Mouse (Mus musculus) limb, embryonic 14.5 days (tissue): ENCODE measurements at regions not wholly inside any gene's neighbourhood (a gene's known extent, or its start where the extent isn't known, plus 50 kb on each side); places are given as distances from the start of the nearest gene placed in this dataset.

Source experiments
- ATAC-seq: fragments of 200-750 bp; cut with Nextera tagmentation; 2 replicates; pipeline ENCODE4 v1.8.0; 2017; ENCODE audit warnings: low read depth, moderate number of reproducible peaks, moderate TSS enrichment; ENCODE audit not compliant: low FRiP score
- DNase-seq: peaks from one replicate; pipeline ENCODE4 v3.0.0-alpha.2; 2015; ENCODE audit warnings: low spot score
- H3K27ac ChIP-seq: fragments of 300-500 bp; sonication (generic); replicated peaks from 2 replicates; pipeline ENCODE4 v1.5.1; 2014; ENCODE audit warnings: low read depth, mild to moderate bottlenecking, low read length, moderate library complexity, mixed read lengths
- H3K27me3 ChIP-seq: fragments of 300-500 bp; sonication (generic); 2 replicates; pipeline ENCODE4 v1.6.1; 2014; ENCODE audit warnings: low read length, mixed read lengths; ENCODE audit not compliant: control insufficient read depth, insufficient read depth
- H3K36me3 ChIP-seq: fragments of 300-500 bp; sonication (generic); 2 replicates; pipeline ENCODE4 v1.6.1; 2014; ENCODE audit warnings: mild to moderate bottlenecking, low read length, moderate library complexity, mixed read lengths; ENCODE audit not compliant: control insufficient read depth, insufficient read depth
- H3K4me1 ChIP-seq: fragments of 300-500 bp; sonication (generic); 2 replicates; pipeline ENCODE4 v1.6.1; 2014; ENCODE audit warnings: antibody characterized with exemption, low read length, mixed read lengths; ENCODE audit not compliant: control insufficient read depth, insufficient read depth
- H3K4me2 ChIP-seq: fragments of 300-500 bp; sonication (generic); replicated peaks from 2 replicates; pipeline ENCODE4 v1.6.1; 2014; ENCODE audit warnings: low read depth, mild to moderate bottlenecking, low read length, moderate library complexity; ENCODE audit not compliant: severe bottlenecking
- H3K4me3 ChIP-seq: fragments of 300-500 bp; sonication (generic); replicated peaks from 2 replicates; pipeline ENCODE4 v1.5.1; 2014; ENCODE audit warnings: low read length
- H3K9ac ChIP-seq: fragments of 300-500 bp; sonication (generic); 2 replicates; pipeline ENCODE4 v1.6.1; 2014; ENCODE audit warnings: mild to moderate bottlenecking, low read depth, low read length, moderate library complexity; ENCODE audit not compliant: severe bottlenecking
- H3K9me3 ChIP-seq: fragments of 300-500 bp; sonication (generic); 2 replicates; pipeline ENCODE4 v1.6.1; 2016; ENCODE audit warnings: low read length; ENCODE audit not compliant: control insufficient read depth
- POLR2A ChIP-seq: fragments of 200-500 bp; IDR thresholded peaks from 2 replicates; pipeline ENCODE4 v1.8.0; 2012; ENCODE audit warnings: inconsistent platforms, mild to moderate bottlenecking, moderate library complexity, borderline replicate concordance; ENCODE audit not compliant: insufficient read depth, insufficient read length; ENCODE audit errors: extremely low read depth
- WGBS: fragments of 180-500 bp; shearing (Covaris S2); extraction: QIAGEN DNeasy Blood & Tissue Kit; methylation state at CpG from one replicate; pipeline ENCODE4 v1.1.7; 2014; 5-methylcytosine and 5-hydroxymethylcytosine counted together

- no peak for TF ChIP-seq POLR2A
- Histone ChIP-seq H3K9ac (no peak overlapping the region), H3K27ac (no peak overlapping the region), H3K4me1 (no peaks in the 10 kb centered on the region), H3K4me2 (no peak overlapping the region), H3K4me3 (no peak overlapping the region), H3K36me3 (no peaks in the 10 kb centered on the region), H3K27me3 (no peaks in the 10 kb centered on the region), H3K9me3 (no peaks in the 10 kb centered on the region)
- WGBS = 86% methylated on average over 1 of the region's 1 CpGs
- ATAC-seq = no peak
- DNase-seq = no peak
Observed at GRCm38 (mm10) chr2:51799856-51800255, 135.1 kb downstream of the Rbm43 start.

GRCm38 (mm10) chr2:51822976-51823375, 112.0 kb downstream of the Rbm43 start:
- no peaks in the 10 kb centered on the region for H3K36me3 ChIP-seq
- 0 out of 2 replicates have a peak, but pooled peaks cover 3% of the 10 kb centered on the region for H3K4me1 ChIP-seq
- WGBS = 57% methylated on average over 2 of the region's 2 CpGs
- no peak for TF ChIP-seq POLR2A
- H3K9me3 ChIP-seq = no peaks in the 10 kb centered on the region
- ATAC-seq = no peak
- no peak overlapping the region for H3K4me3 ChIP-seq
- no peak overlapping the region for H3K4me2 ChIP-seq
- DNase-seq = no peak
- H3K27me3 ChIP-seq = no peaks in the 10 kb centered on the region
- no peak overlapping the region for H3K27ac ChIP-seq
- no peak overlapping the region for H3K9ac ChIP-seq

GRCm38 (mm10) chr2:51830286-51830944, 104.5 kb downstream of the Rbm43 start:
- TF ChIP-seq POLR2A = no peak
- peak; percentile 80 for DNase-seq
- peaks cover 4% of the 10 kb centered on the region; the same call in 1 of the 2 replicates for H3K4me1 ChIP-seq
- H3K27me3 ChIP-seq = no peaks in the 10 kb centered on the region
- H3K4me2 ChIP-seq = no peak overlapping the region
- no peaks in the 10 kb centered on the region for H3K36me3 ChIP-seq
- no peak overlapping the region for H3K4me3 ChIP-seq
- WGBS = 35% methylated on average over 7 of the region's 7 CpGs
- H3K27ac ChIP-seq = no peak overlapping the region
- no peak overlapping the region for H3K9ac ChIP-seq
- no peak; the same call in 1 of the 2 replicates for ATAC-seq
- no peaks in the 10 kb centered on the region for H3K9me3 ChIP-seq

- ATAC-seq (no peak), DNase-seq (no peak)
- Histone ChIP-seq H3K36me3 (no peaks in the 10 kb centered on the region), H3K27me3 (no peaks in the 10 kb centered on the region), H3K4me3 (no peak overlapping the region), H3K4me1 (peaks cover 2% of the 10 kb centered on the region; the same call in 1 of the 2 replicates), H3K4me2 (no peak overlapping the region), H3K27ac (no peak overlapping the region), H3K9ac (no peak overlapping the region), H3K9me3 (no peaks in the 10 kb centered on the region)
- TF ChIP-seq POLR2A = no peak
- 84% methylated on average over 9 of the region's 9 CpGs for WGBS
Observed at GRCm38 (mm10) chr2:51830965-51831720, 103.8 kb downstream of the Rbm43 start.

- no peaks in the 10 kb centered on the region for H3K4me1 ChIP-seq
- TF ChIP-seq POLR2A = no peak
- H3K9ac ChIP-seq = no peak overlapping the region
- DNase-seq (no peak), ATAC-seq (no peak)
- no peak overlapping the region for H3K27ac ChIP-seq
- 65% methylated on average over 5 of the region's 5 CpGs for WGBS
- H3K4me2 ChIP-seq = no peak overlapping the region
- H3K36me3 ChIP-seq = no peaks in the 10 kb centered on the region
- H3K27me3 ChIP-seq = no peaks in the 10 kb centered on the region
- no peak overlapping the region for H3K4me3 ChIP-seq
- H3K9me3 ChIP-seq = no peaks in the 10 kb centered on the region
Observed at GRCm38 (mm10) chr2:51837864-51838263, 97.1 kb downstream of the Rbm43 start.
